Mouse (Mus musculus) B cell, adult 67 days (primary cell): Measurements from ENCODE around the gene Nkain4. TPM values are rescaled to one million over a fixed set of nuclear protein-coding genes. Genes with fewer than 3 reads are reported as not detected.

Experiments used
- total RNA-seq, 2 experiments: library from RNA; stranded (reverse); gene quantifications; 4 replicates each; pipeline ENCODE4 v1.2.4; 2023

The Nkain4 gene
- not detected for total RNA-seq

DNA sequence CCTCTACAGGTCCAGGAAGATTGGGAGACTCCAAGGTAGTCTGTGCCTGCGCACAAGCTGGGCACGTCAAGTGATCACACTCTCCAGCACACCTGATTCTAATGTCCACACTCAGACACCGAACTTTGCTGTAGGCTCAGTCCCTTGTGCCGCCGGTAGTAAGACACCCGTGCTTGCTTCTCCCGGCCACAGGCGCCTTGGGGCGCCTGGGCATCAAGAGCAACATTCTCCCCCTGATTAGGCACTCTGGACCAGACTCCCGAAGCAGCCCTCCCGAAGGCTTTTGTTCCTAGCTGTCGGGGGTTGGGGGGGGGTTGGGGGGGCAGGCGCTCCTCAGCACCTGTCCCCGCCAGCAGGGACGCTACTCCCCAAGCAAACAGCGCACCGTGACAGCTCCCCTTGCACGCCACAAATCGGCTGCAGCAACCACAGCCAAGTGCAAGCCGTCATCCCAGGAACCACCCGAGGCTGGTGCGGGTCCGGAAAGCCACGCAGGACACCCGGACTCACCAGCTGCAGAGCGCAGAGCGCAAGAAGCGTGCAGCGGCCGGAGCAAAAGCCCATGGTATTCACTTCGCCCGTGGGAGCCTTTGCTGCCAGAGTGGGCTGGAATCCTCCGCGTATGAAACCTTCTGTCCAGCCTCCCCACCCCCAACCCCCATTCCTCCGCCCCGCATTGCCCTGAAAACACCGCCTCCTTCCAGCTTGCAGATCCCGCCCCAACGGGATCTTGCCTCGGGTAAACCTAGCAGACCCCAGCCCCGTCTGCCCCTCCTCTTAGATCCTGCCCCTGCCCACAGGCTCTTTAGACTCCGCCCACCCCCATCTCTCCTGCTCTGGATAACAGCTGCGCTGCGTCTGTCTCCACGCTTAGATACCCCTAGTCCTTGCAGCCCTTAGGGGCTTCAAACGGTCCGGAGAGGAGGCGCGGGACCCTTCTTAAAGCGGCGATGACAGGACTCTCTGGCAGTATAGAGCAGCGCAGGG, at the start of gene Nkain4:
Gene Nkain4 (minus strand): TSS at position 639 of the 987 bp plus-strand sequence.

GRCm38 (mm10) chr2:180986449-180986848, 31.9 kb upstream of the Nkain4 start, which contains the start of gene Col20a1:
Col20a1 (plus strand) TSS chr2:180986535.

GRCm38 (mm10) chr2:180967010-180967763, 12.7 kb upstream of the Nkain4 start, which contains the start of gene Arfgap1:
Arfgap1 (plus strand) TSS chr2:180967225.

DNA sequence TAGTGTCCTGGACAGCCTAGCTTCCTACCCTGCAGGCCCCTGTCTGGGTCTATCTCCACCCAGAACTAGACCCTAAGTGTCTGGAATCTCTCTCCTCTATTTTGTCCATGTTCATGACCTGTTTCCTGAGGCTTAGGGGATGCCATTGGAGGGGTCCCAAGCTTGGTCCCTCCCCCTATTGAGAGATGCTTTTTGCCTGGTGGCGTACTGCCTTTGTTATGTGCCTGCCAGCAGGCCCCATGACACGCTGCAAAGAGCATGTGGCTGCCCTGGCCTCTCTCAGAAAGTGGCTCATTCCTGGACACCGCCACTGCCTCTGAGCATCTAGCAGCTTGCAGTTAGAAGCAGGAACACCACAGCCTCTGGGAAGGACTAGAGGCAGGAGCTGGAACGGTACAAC, 25.8 kb downstream of the Nkain4 start, which contains the start of gene Birc7:
Gene Birc7 (plus strand): TSS at position 301 of the 400 bp plus-strand sequence.

DNA sequence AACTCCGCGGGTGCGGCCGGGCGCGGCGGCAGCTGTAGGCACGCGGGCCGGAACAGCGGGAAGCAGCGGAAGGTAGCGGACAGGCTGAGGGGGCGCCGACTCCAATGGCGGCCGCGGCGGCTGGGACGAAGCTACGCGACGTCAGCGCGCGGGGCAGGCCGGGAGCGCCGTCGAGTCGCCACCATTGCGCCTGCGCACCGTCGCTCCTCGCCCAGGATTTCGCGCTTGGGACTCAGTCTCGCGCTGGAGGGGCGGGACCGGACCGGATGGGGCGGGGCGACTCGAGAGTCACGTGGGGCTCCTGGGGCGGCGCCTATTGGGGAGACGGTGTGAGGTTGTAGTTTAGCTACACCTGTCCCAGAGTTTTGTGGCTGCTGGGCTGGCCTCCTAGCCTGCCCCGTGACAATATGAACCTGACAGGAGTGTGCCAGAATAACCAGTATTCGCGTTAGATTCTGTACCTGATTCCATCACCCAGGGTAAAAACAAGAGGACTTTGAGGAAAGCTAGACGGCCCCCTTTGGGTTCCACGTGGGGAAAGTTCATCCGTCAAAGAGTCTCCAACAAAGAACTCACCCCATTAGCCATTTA, 33.6 kb downstream of the Nkain4 start, which contains the start of gene Ythdf1:
Gene Ythdf1 (minus strand): TSS at position 140 of the 591 bp plus-strand sequence.

Other genes starting within 250 kb of the Nkain4 start
- gene Dido1, start 244.7 kb downstream of the Nkain4 start, total RNA-seq = 100 to 1,000 TPM; 103 to 118 TPM
- 10 to 100 TPM; 54.4 to 57.1 TPM for gene Gid8, start 244.6 kb downstream of the Nkain4 start, total RNA-seq
- gene Slc17a9, start 229.4 kb downstream of the Nkain4 start, total RNA-seq = 10 to 100 TPM; 30.9 to 32.8 TPM
- not detected for gene Bhlhe23, start 177.8 kb downstream of the Nkain4 start, total RNA-seq
- 10 to 100 TPM; 79.9 to 95.6 TPM for gene Ythdf1, start 33.8 kb downstream of the Nkain4 start, total RNA-seq
- gene Birc7, start 25.7 kb downstream of the Nkain4 start, total RNA-seq = not detected
- gene Arfgap1, start 12.5 kb upstream of the Nkain4 start, total RNA-seq = 10 to 100 TPM; 75.3 to 81.5 TPM
- 1 to 10 TPM; 1.0 to 1.4 TPM for gene Col20a1, start 31.8 kb upstream of the Nkain4 start, total RNA-seq
- gene Chrna4, start 88.8 kb upstream of the Nkain4 start, total RNA-seq = not detected
- gene Kcnq2, start 180.6 kb upstream of the Nkain4 start, total RNA-seq = not detected
- not detected for gene Eef1a2, start 202.3 kb upstream of the Nkain4 start, total RNA-seq
- gene Ppdpf, start 232.5 kb upstream of the Nkain4 start, total RNA-seq = 100 to 1,000 TPM; 177 to 221 TPM
- under 1 TPM; 0.44 to 0.52 TPM for gene Ptk6, start 248.1 kb upstream of the Nkain4 start, total RNA-seq